ENCODE assay signal across 15 mouse cellular contexts in genomic region chr17:13212136-13212850, GRCm38 (mm10). TPM values are rescaled to one million over a fixed set of nuclear protein-coding genes. Genes with fewer than 3 reads are reported as not detected.
A peak's percentile ranks its signal among the peaks of the same experiment; 100 is the strongest.
DNase-seq lines count a peak whose midpoint lies in the region; TF ChIP-seq lines count a peak whose summit lies in the region.
"Had no signal": no experiment of that assay in that cellular context is flagged by ENCODE, and none has a peak within 500 bp of the region (broad histone marks: within the 10 kb centered on the region; RNA-seq: fewer than 3 reads in every experiment).

No protein-coding gene starts in this region.

- DNase-seq in heart, adult 2 months = peak; percentile 55 to 66
- DNase-seq in heart, embryonic 10.5 days (ENCODE audit: low spot score) = no peak
- DNase-seq in NIH3T3 (ENCODE audit: low read depth) = peak; percentile 41
- peak; percentile 75 to 76 for DNase-seq in heart, adult 9 months (ENCODE audit: low spot score in 2 of 2)
- peak; percentile 70 for DNase-seq in lung, postnatal 10 days
- no peak for DNase-seq in left cerebral cortex, postnatal 10 days (ENCODE audit: extremely low spot score in 1 of 2, low spot score in 2 of 2)
- no peak for DNase-seq in B cell, adult 2 months
- no peak for DNase-seq in right cerebral cortex, adult 2 months (ENCODE audit: low spot score in 2 of 2)
- DNase-seq: adrenal gland, adult 2 months had no signal

- H3K9ac ChIP-seq in heart, adult 2 months (ENCODE audit: low read depth, low read length) = no peak overlapping the region
- H3K9ac ChIP-seq: heart, embryonic 13.5 days had no signal

- no peak overlapping the region for H3K27ac ChIP-seq in heart, adult 2 months
- H3K27ac ChIP-seq in heart, embryonic 10.5 days = no peak overlapping the region
- H3K27ac ChIP-seq: heart, embryonic 13.5 days had no signal

- no peak overlapping the region for H3K4me3 ChIP-seq in heart, adult 2 months
- no peak overlapping the region for H3K4me3 ChIP-seq in heart, embryonic 10.5 days
- H3K4me3 ChIP-seq: heart, embryonic 13.5 days had no signal

- no peak for TF ChIP-seq CTCF in heart, adult 2 months (IDR thresholded peaks at IDR 0.05)

- H3K4me1 ChIP-seq in heart, adult 2 months (ENCODE audit: control insufficient read depth, insufficient read depth, low read length) = no peaks in the 10 kb centered on the region
- no peaks in the 10 kb centered on the region for H3K4me1 ChIP-seq in heart, embryonic 10.5 days
- H3K4me1 ChIP-seq: heart, embryonic 13.5 days had no signal

- no peak for TF ChIP-seq EP300 in heart, adult 2 months (IDR thresholded peaks at IDR 0.05; ENCODE audit: insufficient read depth, low read depth, low read length)

- H3K9me3 ChIP-seq in heart, embryonic 10.5 days = peaks cover 82% of the 10 kb centered on the region

- no peaks in the 10 kb centered on the region for H3K36me3 ChIP-seq in heart, adult 2 months (ENCODE audit: control insufficient read depth, insufficient read depth, low read length)
- H3K36me3 ChIP-seq in heart, embryonic 10.5 days = no peaks in the 10 kb centered on the region
- H3K36me3 ChIP-seq: heart, embryonic 13.5 days had no signal

- no peaks in the 10 kb centered on the region for H3K79me2 ChIP-seq in heart, adult 2 months (replicated peaks; ENCODE audit: control insufficient read depth, insufficient read depth, low read length)

- TF ChIP-seq POLR2A in heart, adult 2 months (IDR thresholded peaks at IDR 0.05; ENCODE audit: insufficient read depth, low read depth, low read length) = no peak

- 56% methylated on average over 7 of the region's 7 CpGs for WGBS in heart, adult 2 months
- 64% methylated on average over 7 of the region's 7 CpGs for WGBS in heart, embryonic 10.5 days

- no peaks in the 10 kb centered on the region for H3K27me3 ChIP-seq in heart, adult 2 months (ENCODE audit: control insufficient read depth, insufficient read depth, low read length)
- H3K27me3 ChIP-seq in heart, embryonic 10.5 days (ENCODE audit: insufficient read depth, poor library complexity, severe bottlenecking) = no peaks in the 10 kb centered on the region
- H3K27me3 ChIP-seq: heart, embryonic 13.5 days had no signal

- intact Hi-C loops in heart, adult 2 months (cut with DNase I) = no loop called here
- intact Hi-C loops in left cerebral cortex, postnatal 10 days (cut with DNase I) = no loop called here

RNA-seq across cellular contexts. Expression of gene Smok2a, which starts 8.7 kb away (rescaled TPM):
- total RNA-seq in heart, adult 2 months (2021) = not detected
- not detected in 2 replicates for polyA plus RNA-seq in heart, adult 2 months (2012; rRNA removed)
- polyA plus RNA-seq in heart, embryonic 10.5 days (2016; fragmentation: Nextera tagmentation; extraction: Ambion mirVana) = not detected in 2 replicates
- not detected for total RNA-seq in left cerebral cortex, postnatal 10 days (2021)
- total RNA-seq: adrenal gland, adult 2 months; left cerebral cortex, postnatal 25 days had no signal
- polyA plus RNA-seq: adrenal gland, adult 2 months; cortical plate, adult 2 months; heart, embryonic 13.5 days; intestine, embryonic 14.5 days; neural tube, embryonic 11.5 days; stomach, embryonic 16.5 days had no signal

RNA-seq across cellular contexts. Expression of gene Smok2b, which starts 17.8 kb away (rescaled TPM):
- not detected for total RNA-seq in heart, adult 2 months (2021)
- not detected in 2 replicates for polyA plus RNA-seq in heart, adult 2 months (2012; rRNA removed)
- not detected in 2 replicates for polyA plus RNA-seq in heart, embryonic 10.5 days (2016; fragmentation: Nextera tagmentation; extraction: Ambion mirVana)
- total RNA-seq in left cerebral cortex, postnatal 10 days (2021) = not detected
- total RNA-seq: adrenal gland, adult 2 months; left cerebral cortex, postnatal 25 days had no signal
- polyA plus RNA-seq: adrenal gland, adult 2 months; cortical plate, adult 2 months; heart, embryonic 13.5 days; intestine, embryonic 14.5 days; neural tube, embryonic 11.5 days; stomach, embryonic 16.5 days had no signal

Comparison
In these comparisons a context has a peak if more than half of its experiments do, and no peak if none do; other contexts are left out.
1. DNase-seq: peak in heart, adult 2 months (2 of 2), NIH3T3 (single experiment), heart, adult 9 months (2 of 2) and lung, postnatal 10 days (single experiment); none in heart, embryonic 10.5 days (single experiment), left cerebral cortex, postnatal 10 days (0 of 2), B cell, adult 2 months (0 of 2) and right cerebral cortex, adult 2 months (0 of 2).